Mouse (Mus musculus) hindlimb bud, embryonic 11.5 days (tissue): ENCODE data around the gene Pkn2.

ENCODE experiments used
- DNase-seq: peaks from one replicate; pipeline ENCODE4 v3.0.0-alpha.2; 2012; ENCODE audit warnings: low read depth, low spot score; ENCODE audit errors: extremely low spot score

The Pkn2 gene

GRCm38 (mm10) chr3:142881872-142882623, at the start of gene Pkn2:
Gene Pkn2 (minus strand): TSS chr3:142882004.
- DNase-seq = peak; percentile 74

- DNase-seq = no peak
These were observed 48.1 kb upstream of the Pkn2 start for GRCm38 (mm10) chr3:142929906-142930305.

- no peak for DNase-seq
These were observed 45.5 kb upstream of the Pkn2 start for GRCm38 (mm10) chr3:142927311-142927710.

- no peak for DNase-seq
These were observed 43.1 kb upstream of the Pkn2 start for GRCm38 (mm10) chr3:142924831-142925348.

- DNase-seq = no peak
These were observed 37.3 kb upstream of the Pkn2 start for GRCm38 (mm10) chr3:142919070-142919469.

- DNase-seq = no peak
These were observed 36.1 kb upstream of the Pkn2 start for GRCm38 (mm10) chr3:142917760-142918439.

GRCm38 (mm10) chr3:142917171-142917570, 35.4 kb upstream of the Pkn2 start:
- DNase-seq = no peak

- DNase-seq = no peak
These were observed 31.5 kb upstream of the Pkn2 start for GRCm38 (mm10) chr3:142913295-142913694.

- DNase-seq = no peak
These were observed 17.9 kb upstream of the Pkn2 start for GRCm38 (mm10) chr3:142899683-142900082.

GRCm38 (mm10) chr3:142898949-142899396, 17.2 kb upstream of the Pkn2 start:
- DNase-seq = no peak

- DNase-seq = no peak
These were observed 8.6 kb upstream of the Pkn2 start for GRCm38 (mm10) chr3:142890442-142890841.

GRCm38 (mm10) chr3:142886963-142887362, 5.2 kb upstream of the Pkn2 start:
- DNase-seq = no peak

- DNase-seq = no peak
These were observed 2.8 kb upstream of the Pkn2 start for GRCm38 (mm10) chr3:142884594-142884993.

- no peak for DNase-seq
These were observed 274 bp downstream of the Pkn2 start for GRCm38 (mm10) chr3:142881589-142881871.

- no peak for DNase-seq
These were observed 815 bp downstream of the Pkn2 start for GRCm38 (mm10) chr3:142880790-142881588.

GRCm38 (mm10) chr3:142863236-142863635, 18.6 kb downstream of the Pkn2 start:
- DNase-seq = no peak

- DNase-seq = no peak
These were observed 25.0 kb downstream of the Pkn2 start for GRCm38 (mm10) chr3:142856832-142857231.

GRCm38 (mm10) chr3:142855961-142856472, 25.8 kb downstream of the Pkn2 start:
- DNase-seq = no peak

GRCm38 (mm10) chr3:142852911-142853310, 28.9 kb downstream of the Pkn2 start:
- no peak for DNase-seq

- no peak for DNase-seq
These were observed 30.2 kb downstream of the Pkn2 start for GRCm38 (mm10) chr3:142851631-142852030.

GRCm38 (mm10) chr3:142839961-142840360, 41.8 kb downstream of the Pkn2 start:
- DNase-seq = no peak
